23 mouse cellular contexts compared by ENCODE assay signal in genomic region chr19:4419711-4420110, GRCm38 (mm10). TPM values are rescaled to one million over a fixed set of nuclear protein-coding genes. Genes with fewer than 3 reads are reported as not detected.
DNase-seq lines count a peak whose midpoint lies in the region; ATAC-seq and TF ChIP-seq lines count a peak whose summit lies in the region.
"Had no signal": no experiment of that assay in that cellular context is flagged by ENCODE, and none has a peak within 500 bp of the region (broad histone marks: within the 10 kb centered on the region; RNA-seq: fewer than 3 reads in every experiment).

No protein-coding gene starts in this region.

- peak; percentile 38 for DNase-seq in cerebellum, adult 9-11 months
- DNase-seq in cerebellum, adult 11-12 months, result no peak
- DNase-seq in liver, adult 2 months (ENCODE audit: extremely low read depth, low read depth, low spot score), result no peak
- DNase-seq in liver, embryonic 11.5 days (ENCODE audit: low spot score), result no peak
- DNase-seq in adipocyte (ENCODE audit: low spot score), result peak; percentile 58
- DNase-seq in stomach, postnatal 0 days (ENCODE audit: low spot score), result no peak
- DNase-seq in frontal cortex, postnatal 14 days (ENCODE audit: low spot score in 2 of 2), result no peak
- DNase-seq: adrenal gland, postnatal 25 days; embryo, embryonic 11 days; gastrocnemius, postnatal 25 days; heart, postnatal 10 days; heart, postnatal 4 days had no signal

- no peak for TF ChIP-seq POLR2A in liver, adult 2 months (IDR thresholded peaks at IDR 0.05; ENCODE audit: extremely low read depth, insufficient read depth, low read length)

- peaks cover 10% of the 10 kb centered on the region for H3K4me1 ChIP-seq in liver, adult 2 months (ENCODE audit: control insufficient read depth, insufficient read depth, low read length)
- H3K4me1 ChIP-seq in liver, embryonic 11.5 days (replicated peaks; ENCODE audit: control insufficient read depth, insufficient read depth, low read length), result 0 out of 2 replicates have a peak, but pooled peaks cover 2% of the 10 kb centered on the region
- no peaks in the 10 kb centered on the region for H3K4me1 ChIP-seq in stomach, postnatal 0 days (replicated peaks; ENCODE audit: control insufficient read depth, insufficient read depth)
- H3K4me1 ChIP-seq: embryonic facial prominence, embryonic 12.5 days; forebrain, embryonic 12.5 days; heart, embryonic 10.5 days; hindbrain, embryonic 12.5 days had no signal

- peaks cover 5% of the 10 kb centered on the region; the same call in 1 of the 2 replicates for H3K36me3 ChIP-seq in liver, adult 2 months (ENCODE audit: control insufficient read depth, insufficient read depth, low read length)
- peaks cover 3% of the 10 kb centered on the region; the same call in 1 of the 2 replicates for H3K36me3 ChIP-seq in liver, embryonic 11.5 days (ENCODE audit: control insufficient read depth, insufficient read depth, low read length)
- no peaks in the 10 kb centered on the region for H3K36me3 ChIP-seq in stomach, postnatal 0 days (ENCODE audit: control insufficient read depth, insufficient read depth, low read length)
- H3K36me3 ChIP-seq: forebrain, embryonic 12.5 days; hindbrain, embryonic 12.5 days had no signal

- no peak for TF ChIP-seq EP300 in stomach, postnatal 0 days (optimal IDR thresholded peaks at IDR 0.05)

- 87% methylated on average over 5 of the region's 5 CpGs for WGBS in liver, adult 2 months
- 89% methylated on average over 5 of the region's 5 CpGs for WGBS in liver, embryonic 11.5 days
- WGBS in stomach, postnatal 0 days, result 81% methylated on average over 5 of the region's 5 CpGs

- H3K9ac ChIP-seq in liver, adult 2 months (ENCODE audit: low read depth, low read length), result no peak overlapping the region
- no peak overlapping the region for H3K9ac ChIP-seq in liver, embryonic 11.5 days (ENCODE audit: low read depth, low read length)
- H3K9ac ChIP-seq in stomach, postnatal 0 days (ENCODE audit: low read length), result no peak overlapping the region
- H3K9ac ChIP-seq: embryonic facial prominence, embryonic 12.5 days; forebrain, embryonic 12.5 days; hindbrain, embryonic 12.5 days had no signal

- no peaks in the 10 kb centered on the region for H3K27me3 ChIP-seq in liver, adult 2 months (ENCODE audit: control insufficient read depth, insufficient read depth, low read length)
- no peaks in the 10 kb centered on the region for H3K27me3 ChIP-seq in liver, embryonic 11.5 days (replicated peaks; ENCODE audit: control insufficient read depth, insufficient read depth, low read length)
- H3K27me3 ChIP-seq in stomach, postnatal 0 days (ENCODE audit: control insufficient read depth, insufficient read depth, low read length), result no peaks in the 10 kb centered on the region
- H3K27me3 ChIP-seq: CH12.LX; embryonic facial prominence, embryonic 12.5 days; forebrain, embryonic 12.5 days; hindbrain, embryonic 12.5 days; Patski had no signal

- no peaks in the 10 kb centered on the region for H3K9me3 ChIP-seq in liver, embryonic 11.5 days (ENCODE audit: control insufficient read depth, low read length)
- no peaks in the 10 kb centered on the region for H3K9me3 ChIP-seq in stomach, postnatal 0 days (ENCODE audit: control insufficient read depth, low read length)
- H3K9me3 ChIP-seq: embryonic facial prominence, embryonic 12.5 days; forebrain, embryonic 12.5 days; heart, embryonic 10.5 days; hindbrain, embryonic 12.5 days had no signal

- no peak overlapping the region for H3K4me2 ChIP-seq in liver, embryonic 11.5 days
- H3K4me2 ChIP-seq in stomach, postnatal 0 days (replicated peaks; ENCODE audit: low read depth), result no peak overlapping the region
- H3K4me2 ChIP-seq: embryonic facial prominence, embryonic 12.5 days; forebrain, embryonic 12.5 days; hindbrain, embryonic 12.5 days had no signal

- ATAC-seq in liver, embryonic 11.5 days (replicated peaks; ENCODE audit: low FRiP score), result no peak
- peak; percentile 49 for ATAC-seq in stomach, postnatal 0 days (ENCODE audit: low FRiP score, low TSS enrichment)
- ATAC-seq: activated CD4-positive, CD25-positive, alpha-beta regulatory T cell, adult 4 months; forebrain, embryonic 16.5 days; hindbrain, embryonic 16.5 days; Patski had no signal

- no peaks in the 10 kb centered on the region for H3K79me2 ChIP-seq in liver, adult 2 months (ENCODE audit: control insufficient read depth, insufficient read depth, low read length)

- no peak for TF ChIP-seq CTCF in liver, adult 2 months (IDR thresholded peaks at IDR 0.05; ENCODE audit: low read depth, low read length)
- no peak for TF ChIP-seq CTCF in stomach, postnatal 0 days (IDR thresholded peaks at IDR 0.05; ENCODE audit: low read depth)

- H3K4me3 ChIP-seq in liver, adult 2 months (ENCODE audit: insufficient read depth, low read depth, low read length), result no peak overlapping the region
- H3K4me3 ChIP-seq in liver, embryonic 11.5 days (ENCODE audit: low read depth, low read length), result no peak overlapping the region
- H3K4me3 ChIP-seq in stomach, postnatal 0 days (ENCODE audit: low read depth, low read length), result no peak overlapping the region
- H3K4me3 ChIP-seq: embryonic facial prominence, embryonic 12.5 days; forebrain, embryonic 12.5 days; heart, embryonic 10.5 days; hindbrain, embryonic 12.5 days had no signal

- 0 out of 2 replicates have a peak overlapping the region, but pooled peaks have one; percentile 27 for H3K27ac ChIP-seq in liver, adult 2 months (replicated peaks; ENCODE audit: insufficient read depth, low read depth, low read length)
- H3K27ac ChIP-seq in liver, embryonic 11.5 days (ENCODE audit: low read depth, low read length), result no peak overlapping the region
- H3K27ac ChIP-seq in stomach, postnatal 0 days (replicated peaks), result peak overlapping the region; percentile 84
- H3K27ac ChIP-seq: embryonic facial prominence, embryonic 12.5 days; forebrain, embryonic 12.5 days; heart, embryonic 10.5 days; hindbrain, embryonic 12.5 days had no signal

RNA-seq across cellular contexts. Expression of gene Rhod, which starts 19.5 kb away (rescaled TPM):
- 23.9 and 33.7 TPM in 2 replicates for total RNA-seq in liver, adult 2 months (2014; rRNA removed)
- polyA plus RNA-seq in liver, adult 2 months (2012; rRNA removed), result 34.9 and 39.6 TPM in 2 replicates
- polyA plus RNA-seq in liver, embryonic 11.5 days (2014; fragmentation: Nextera tagmentation; extraction: Ambion mirVana), result 10.3 and 14.3 TPM in 2 replicates
- polyA plus RNA-seq in stomach, postnatal 0 days (2015; fragmentation: Nextera tagmentation; extraction: Ambion mirVana), result 45.5 and 48.0 TPM in 2 replicates
- total RNA-seq: common myeloid progenitor, adult 5-6 weeks had no signal

RNA-seq across cellular contexts. Expression of gene Kdm2a, which starts 21.6 kb away (rescaled TPM):
- 29.6 and 32.7 TPM in 2 replicates for total RNA-seq in liver, adult 2 months (2014; rRNA removed)
- polyA plus RNA-seq in liver, adult 2 months (2012; rRNA removed), result 39.5 and 52.6 TPM in 2 replicates
- 39.8 and 40.2 TPM in 2 replicates for polyA plus RNA-seq in liver, embryonic 11.5 days (2014; fragmentation: Nextera tagmentation; extraction: Ambion mirVana)
- 12.9 and 15.0 TPM in 2 replicates for polyA plus RNA-seq in stomach, postnatal 0 days (2015; fragmentation: Nextera tagmentation; extraction: Ambion mirVana)

RNA-seq across cellular contexts. Expression of gene Syt12, which starts 57.5 kb away (rescaled TPM):
- 0.27 and 0.28 TPM in 2 replicates for total RNA-seq in liver, adult 2 months (2014; rRNA removed)
- 0.47 and 0.91 TPM in 2 replicates for polyA plus RNA-seq in liver, adult 2 months (2012; rRNA removed)
- polyA plus RNA-seq in liver, embryonic 11.5 days (2014; fragmentation: Nextera tagmentation; extraction: Ambion mirVana), result 0.26 and 0.27 TPM in 2 replicates
- 1.9 and 2.5 TPM in 2 replicates for polyA plus RNA-seq in stomach, postnatal 0 days (2015; fragmentation: Nextera tagmentation; extraction: Ambion mirVana)
- total RNA-seq: common myeloid progenitor, adult 5-6 weeks; granulocyte monocyte progenitor cell, adult 5-6 weeks had no signal

Comparison
In these comparisons a context has a peak if more than half of its experiments do, and no peak if none do; other contexts are left out.
1. DNase-seq: peak in cerebellum, adult 9-11 months (single experiment) and adipocyte (single experiment); none in cerebellum, adult 11-12 months (single experiment), liver, adult 2 months (single experiment), liver, embryonic 11.5 days (single experiment), stomach, postnatal 0 days (single experiment) and frontal cortex, postnatal 14 days (0 of 2).